Mouse (Mus musculus) erythroblast, embryonic 14.5 days (primary cell): ENCODE results near the gene Map4k3.

ENCODE experiments used
- GATA1 ChIP-seq: IDR thresholded peaks from 2 replicates; pipeline ENCODE4 v1.6.1; 2012; ENCODE audit warnings: low read length, inconsistent platforms, mixed read lengths
- TAL1 ChIP-seq: IDR thresholded peaks from 3 replicates; pipeline ENCODE4 v1.6.1; 2012; ENCODE audit warnings: low read length, inconsistent platforms, mixed read lengths

- TF ChIP-seq GATA1: no peak
- TF ChIP-seq TAL1: no peak
Observed at GRCm38 (mm10) chr17:80729080-80729749, 930 bp upstream of the Map4k3 start.
